In the genomic region with DNA sequence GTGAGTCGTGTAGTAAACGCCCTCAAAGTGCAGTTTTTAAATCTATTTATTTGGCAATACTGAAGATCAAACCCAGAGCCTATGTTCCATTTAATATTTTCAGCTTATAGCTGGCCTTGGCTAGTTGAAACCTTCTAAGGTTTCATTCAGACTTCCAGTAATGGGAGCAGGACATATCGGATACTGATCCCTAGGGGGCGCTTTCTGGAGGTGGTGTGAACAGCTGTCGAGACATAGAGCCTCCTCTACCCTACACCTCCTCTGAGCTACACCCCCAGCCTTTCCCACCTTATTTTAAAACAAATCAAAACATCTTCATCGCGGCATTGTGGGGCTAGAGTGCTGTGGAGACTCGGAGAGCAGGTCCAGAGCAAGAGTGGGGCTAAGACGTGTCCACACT, we compare ENCODE assay signal across 26 mouse cellular contexts. TPM values are rescaled to one million over a fixed set of nuclear protein-coding genes. Genes with fewer than 3 reads are reported as not detected.
DNase-seq lines count a peak whose midpoint lies in the region; ATAC-seq and TF ChIP-seq lines count a peak whose summit lies in the region.
"Had no signal": no experiment of that assay in that cellular context is flagged by ENCODE, and none has a peak within 500 bp of the region (broad histone marks: within the 10 kb centered on the region; RNA-seq: fewer than 3 reads in every experiment).

No protein-coding gene starts in this region.

- no peak overlapping the region for H3K27ac ChIP-seq in intestine, postnatal 0 days (ENCODE audit: low read depth, low read length)
- no peak overlapping the region for H3K27ac ChIP-seq in intestine, embryonic 15.5 days
- H3K27ac ChIP-seq: forebrain, embryonic 10.5 days; heart, embryonic 10.5 days; limb, embryonic 13.5 days; liver, embryonic 15.5 days; neural tube, embryonic 12.5 days had no signal

- peak; percentile 39 for DNase-seq in thymus, postnatal 14 days
- no peak for DNase-seq in thymus, adult 18-20 months
- no peak for DNase-seq in left cerebral cortex, adult 18-20 months (ENCODE audit: low spot score in 2 of 2)
- DNase-seq: adrenal gland, postnatal 36 days; cerebellum, adult 11 months; cerebellum, postnatal 10 days; kidney, postnatal 36 days; layer of hippocampus, postnatal 36 days; lung, postnatal 14 days; midbrain, embryonic 14.5 days; right cerebral cortex, postnatal 14 days; spleen, adult 18-20 months; thymus, postnatal 4 days had no signal

- ATAC-seq in intestine, postnatal 0 days, result no peak
- no peak for ATAC-seq in intestine, embryonic 15.5 days
- ATAC-seq in megakaryocyte progenitor cell, adult 5-6 weeks (replicated peaks; ENCODE audit: poor library complexity), result peak; percentile 57
- ATAC-seq in cerebellum, adult (ENCODE audit: insufficient number of reproducible peaks, low FRiP score, low TSS enrichment), result no peak
- ATAC-seq: hindbrain, embryonic 16.5 days; intestine, embryonic 16.5 days had no signal

- H3K4me1 ChIP-seq in intestine, postnatal 0 days (replicated peaks; ENCODE audit: control insufficient read depth, insufficient read depth, low read length), result no peaks in the 10 kb centered on the region
- H3K4me1 ChIP-seq in intestine, embryonic 15.5 days (replicated peaks), result no peaks in the 10 kb centered on the region
- H3K4me1 ChIP-seq: heart, embryonic 10.5 days; liver, embryonic 15.5 days; neural tube, embryonic 12.5 days had no signal

- WGBS in intestine, postnatal 0 days, result 69% methylated on average over 9 of the region's 9 CpGs
- WGBS in intestine, embryonic 15.5 days, result 63% methylated on average over 9 of the region's 9 CpGs

- H3K9me3 ChIP-seq in intestine, postnatal 0 days (ENCODE audit: control insufficient read depth), result no peaks in the 10 kb centered on the region
- H3K9me3 ChIP-seq in intestine, embryonic 15.5 days, result no peaks in the 10 kb centered on the region
- H3K9me3 ChIP-seq: forebrain, embryonic 10.5 days; heart, embryonic 10.5 days; limb, embryonic 13.5 days; liver, embryonic 15.5 days; neural tube, embryonic 12.5 days had no signal

- peak; percentile 46 for TF ChIP-seq CTCF in intestine, postnatal 0 days (IDR thresholded peaks at IDR 0.05; ENCODE audit: low read depth)

- H3K4me2 ChIP-seq in intestine, postnatal 0 days (replicated peaks; ENCODE audit: low read depth), result no peak overlapping the region
- H3K4me2 ChIP-seq in intestine, embryonic 15.5 days (replicated peaks), result no peak overlapping the region
- H3K4me2 ChIP-seq: limb, embryonic 13.5 days; liver, embryonic 15.5 days; neural tube, embryonic 12.5 days had no signal

- H3K9ac ChIP-seq in intestine, postnatal 0 days (ENCODE audit: low read depth, low read length), result no peak overlapping the region
- H3K9ac ChIP-seq in intestine, embryonic 15.5 days, result no peak overlapping the region
- H3K9ac ChIP-seq: limb, embryonic 13.5 days; liver, embryonic 15.5 days; neural tube, embryonic 12.5 days had no signal

- no peaks in the 10 kb centered on the region; the same call in 1 of the 2 replicates for H3K36me3 ChIP-seq in intestine, postnatal 0 days (ENCODE audit: control insufficient read depth, insufficient read depth)
- H3K36me3 ChIP-seq in intestine, embryonic 15.5 days, result no peaks in the 10 kb centered on the region
- H3K36me3 ChIP-seq: forebrain, embryonic 10.5 days; heart, embryonic 10.5 days; limb, embryonic 13.5 days; liver, embryonic 15.5 days; neural tube, embryonic 12.5 days had no signal

- no peak overlapping the region for H3K4me3 ChIP-seq in intestine, postnatal 0 days (ENCODE audit: low read depth, low read length)
- H3K4me3 ChIP-seq in intestine, embryonic 15.5 days (replicated peaks), result no peak overlapping the region
- H3K4me3 ChIP-seq: forebrain, embryonic 10.5 days; heart, embryonic 10.5 days; limb, embryonic 13.5 days; liver, embryonic 15.5 days; megakaryocyte, embryonic 14.5 days; neural tube, embryonic 12.5 days had no signal

- H3K27me3 ChIP-seq in intestine, postnatal 0 days (replicated peaks; ENCODE audit: control insufficient read depth, insufficient read depth, low read length), result no peaks in the 10 kb centered on the region
- H3K27me3 ChIP-seq in intestine, embryonic 15.5 days (replicated peaks), result no peaks in the 10 kb centered on the region
- H3K27me3 ChIP-seq: limb, embryonic 13.5 days; liver, embryonic 15.5 days; neural tube, embryonic 12.5 days had no signal

RNA-seq across cellular contexts. Expression of gene Slc23a4, which starts 7.5 kb away (rescaled TPM):
- 7.4 and 7.7 TPM in 2 replicates for polyA plus RNA-seq in intestine, postnatal 0 days (2015; fragmentation: Nextera tagmentation; extraction: Ambion mirVana)
- 8.4 and 9.5 TPM in 2 replicates for polyA plus RNA-seq in intestine, embryonic 15.5 days (2015; fragmentation: Nextera tagmentation; extraction: Ambion mirVana)
- total RNA-seq in megakaryocyte progenitor cell, adult 5-6 weeks (2015), result 0.42 TPM in 1 of 2 replicates, not detected in the other
- 0.10 TPM in 1 of 2 replicates, not detected in the other for total RNA-seq in megakaryocyte progenitor cell, adult 5-6 weeks (2017)
- total RNA-seq in left cerebral cortex, adult 18-20 months (2021), result 1 to 10 TPM; 1.1 to 1.7 TPM
- polyA plus RNA-seq: embryonic facial prominence, embryonic 11.5 days had no signal
